Mouse (Mus musculus): ENCODE results near the gene Platr17.

DNA sequence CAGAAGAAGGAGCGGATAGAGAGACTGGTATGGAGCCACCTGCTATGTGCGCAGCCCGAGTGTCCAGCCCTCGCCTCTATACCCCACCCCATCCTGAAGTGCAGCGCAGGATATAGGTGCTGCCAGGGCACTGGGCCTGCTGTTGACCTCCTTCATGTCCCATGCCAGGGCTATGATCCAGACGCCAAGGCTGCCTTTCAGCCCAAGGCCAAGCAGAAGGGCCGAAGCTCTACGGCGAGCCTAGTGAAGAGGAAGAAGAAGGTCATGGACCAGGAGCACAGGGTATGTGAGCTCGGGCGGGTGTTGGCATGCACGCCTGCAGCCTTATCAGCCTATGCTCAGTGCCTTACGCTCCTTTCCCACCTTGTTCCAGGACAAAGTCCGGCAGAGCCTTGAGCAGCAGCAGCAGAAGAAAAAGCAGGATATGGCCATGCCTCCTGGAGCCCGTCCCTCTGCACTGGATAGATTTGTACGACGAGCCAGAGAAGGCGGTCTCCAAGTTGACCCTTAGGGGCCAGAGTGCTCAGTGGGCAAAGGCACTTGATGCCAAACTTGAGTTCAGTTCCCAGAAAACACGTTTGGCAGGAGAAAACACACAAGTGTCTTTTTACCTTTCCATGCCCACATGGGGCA lies 44.1 kb downstream of the Platr17 start:
- TF ChIP-seq CTCF (IDR thresholded peaks at IDR 0.05; ENCODE audit: low read depth): no peak
- TF ChIP-seq EP300 (IDR thresholded peaks at IDR 0.05; ENCODE audit: low read depth): no peak
